Mouse (Mus musculus) thymus, postnatal 36 days (tissue): ENCODE measurements at regions not wholly inside any gene's neighbourhood (a gene's known extent, or its start where the extent isn't known, plus 50 kb on each side); places are given as distances from the start of the nearest gene placed in this dataset.

Experiments
- DNase-seq, 2 experiments: peaks; one replicate each; pipeline ENCODE4 v3.0.0; 2022; ENCODE audit warnings: mixed read lengths in 2 of 2

- DNase-seq: no peak
Observed at GRCm38 (mm10) chr14:120102010-120102748, 59.9 kb upstream of the Oxgr1 start.

- DNase-seq: no peak
Observed at GRCm38 (mm10) chr14:120102749-120103142, 60.5 kb upstream of the Oxgr1 start.

DNA sequence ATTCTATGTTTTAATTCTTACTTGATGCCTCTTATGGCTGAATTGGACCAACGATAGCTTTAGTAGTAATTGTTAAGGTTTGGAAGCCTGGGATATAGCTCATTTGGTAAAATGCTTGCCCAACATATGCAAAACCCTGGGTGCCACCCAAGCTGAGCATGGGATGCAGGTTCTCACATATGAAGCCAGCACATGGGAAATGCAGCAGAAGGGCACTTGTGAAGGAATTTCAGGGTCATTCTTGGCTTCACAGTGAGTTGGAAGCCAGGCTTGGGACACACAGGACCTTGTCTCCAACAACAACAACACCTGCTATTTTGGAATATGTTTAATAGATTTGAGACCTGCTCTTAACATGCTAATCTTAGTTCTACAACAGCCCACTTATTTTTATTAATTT, 67.6 kb upstream of the Oxgr1 start:
- no peak for DNase-seq

DNA sequence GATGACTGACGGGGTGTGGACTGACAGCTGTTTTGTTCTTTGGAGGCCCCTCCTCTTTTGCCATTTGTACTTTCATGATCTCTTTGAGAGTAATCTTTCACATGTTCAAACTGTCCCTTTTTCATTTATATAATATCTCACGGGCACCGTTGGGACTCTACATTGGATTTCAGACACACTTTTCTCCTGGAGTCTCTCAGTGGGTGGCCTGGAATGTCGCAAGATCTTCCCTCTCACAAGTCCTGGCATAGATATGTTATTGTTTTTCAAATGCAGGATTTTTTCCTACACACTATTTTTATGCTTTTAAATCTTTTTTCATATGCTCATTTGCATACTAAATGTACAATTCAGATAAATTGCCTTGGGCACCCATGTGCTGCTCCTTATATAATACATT, 71.1 kb upstream of the Oxgr1 start:
- DNase-seq: no peak

DNA sequence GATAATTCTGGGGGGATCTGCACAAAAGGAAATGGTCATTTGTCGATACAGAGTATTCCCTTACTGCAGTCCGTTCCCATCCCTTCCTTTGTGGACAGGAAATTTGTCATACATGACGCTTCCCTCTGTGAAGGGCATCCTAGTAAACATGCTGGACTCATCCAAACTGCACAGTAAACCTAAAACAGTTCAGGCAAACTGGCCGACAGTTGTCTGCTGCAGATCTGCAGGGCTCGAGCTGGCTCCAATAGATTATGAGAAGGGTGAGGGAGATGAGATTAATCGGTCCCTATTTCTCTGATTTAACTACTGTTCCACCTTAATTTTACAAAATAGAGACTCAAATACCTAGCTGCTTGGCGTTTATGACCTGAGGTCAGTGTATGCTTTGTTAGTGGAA, 76.3 kb upstream of the Oxgr1 start:
- DNase-seq: no peak

DNA sequence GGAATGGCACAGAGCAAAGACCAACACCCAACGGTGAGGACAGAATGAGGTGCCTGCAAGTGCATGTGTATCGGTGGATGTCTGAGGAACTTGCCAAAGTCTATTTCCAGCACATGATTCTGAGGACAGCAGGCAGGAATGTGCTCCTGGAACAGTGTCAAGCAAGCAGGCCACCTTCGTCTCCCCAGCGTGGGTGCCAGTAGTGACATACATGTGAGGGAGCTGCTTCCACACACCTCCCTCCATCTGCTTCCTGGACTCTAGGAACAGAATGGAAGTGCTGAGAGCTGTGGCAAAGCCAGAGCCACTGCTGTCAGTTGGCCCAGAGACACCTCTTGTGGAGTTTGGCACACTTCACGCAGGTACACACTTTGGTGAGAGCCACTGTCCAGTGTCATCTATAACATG, 76.9 kb upstream of the Oxgr1 start:
- no peak for DNase-seq

DNA sequence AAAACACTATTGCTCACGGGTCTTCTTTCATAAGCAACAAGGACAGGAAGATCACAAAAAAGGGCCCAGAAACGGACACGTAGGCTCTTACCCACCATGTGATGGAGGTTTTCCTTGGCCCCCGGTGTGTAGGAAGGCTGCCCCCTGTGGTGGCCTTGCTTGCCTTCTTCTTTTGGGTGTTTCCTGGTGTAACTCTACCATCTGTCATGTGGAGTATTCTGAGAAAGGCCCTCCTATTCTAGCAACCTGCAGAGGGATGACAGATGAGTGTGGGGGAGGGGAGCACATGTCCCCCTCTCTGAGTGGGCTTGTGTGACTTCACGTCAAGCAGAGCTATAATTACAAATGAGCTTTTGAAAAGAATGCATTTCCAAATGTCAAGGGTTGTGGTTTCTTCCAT, 77.3 kb upstream of the Oxgr1 start:
- no peak for DNase-seq

DNA sequence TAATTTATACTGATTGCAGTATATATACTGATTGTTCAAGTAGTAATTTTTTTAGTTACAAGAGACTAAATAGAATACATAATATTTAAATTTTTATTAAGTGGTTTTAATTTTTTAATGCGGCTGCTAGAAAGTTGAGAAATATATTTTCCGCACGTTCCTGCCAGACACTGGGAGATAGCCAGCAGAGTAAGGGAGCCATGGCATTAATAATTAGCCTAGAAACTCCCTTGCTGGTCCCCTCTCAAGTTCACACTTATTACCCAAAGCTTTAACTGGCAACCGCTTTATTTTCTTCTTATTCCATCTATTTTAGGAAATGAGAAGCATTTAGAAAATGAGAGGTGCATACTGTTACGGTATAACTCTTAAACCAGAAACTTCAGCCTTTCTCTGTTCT, 78.0 kb upstream of the Oxgr1 start:
- no peak for DNase-seq

- no peak for DNase-seq
Observed at GRCm38 (mm10) chr14:120125315-120125714, 83.1 kb upstream of the Oxgr1 start.

- DNase-seq: no peak
Observed at GRCm38 (mm10) chr14:120127481-120127880, 85.2 kb upstream of the Oxgr1 start.

- DNase-seq: no peak
Observed at GRCm38 (mm10) chr14:120134346-120135008, 92.2 kb upstream of the Oxgr1 start.

GRCm38 (mm10) chr14:120135198-120135597, 93.0 kb upstream of the Oxgr1 start:
- DNase-seq: no peak

DNA sequence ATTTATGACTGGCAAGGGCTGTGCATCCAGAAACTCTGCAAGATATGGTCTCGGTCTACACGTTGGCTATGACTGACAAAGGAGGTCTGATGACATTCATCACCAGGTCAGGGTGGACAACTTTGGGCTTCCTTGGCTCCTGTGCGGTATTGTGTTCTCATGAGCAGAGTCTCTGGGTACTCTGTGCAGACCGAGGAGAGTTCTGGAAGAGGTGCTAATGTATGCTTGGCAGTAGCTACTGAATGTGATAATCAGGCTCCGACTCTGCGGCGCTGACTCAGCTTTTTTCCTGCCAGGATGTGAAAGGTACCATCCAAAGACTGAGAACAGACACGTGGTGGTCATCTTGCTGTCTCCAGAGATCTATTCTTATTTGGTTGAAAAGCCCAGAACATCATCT, 94.5 kb upstream of the Oxgr1 start:
- no peak for DNase-seq

DNA sequence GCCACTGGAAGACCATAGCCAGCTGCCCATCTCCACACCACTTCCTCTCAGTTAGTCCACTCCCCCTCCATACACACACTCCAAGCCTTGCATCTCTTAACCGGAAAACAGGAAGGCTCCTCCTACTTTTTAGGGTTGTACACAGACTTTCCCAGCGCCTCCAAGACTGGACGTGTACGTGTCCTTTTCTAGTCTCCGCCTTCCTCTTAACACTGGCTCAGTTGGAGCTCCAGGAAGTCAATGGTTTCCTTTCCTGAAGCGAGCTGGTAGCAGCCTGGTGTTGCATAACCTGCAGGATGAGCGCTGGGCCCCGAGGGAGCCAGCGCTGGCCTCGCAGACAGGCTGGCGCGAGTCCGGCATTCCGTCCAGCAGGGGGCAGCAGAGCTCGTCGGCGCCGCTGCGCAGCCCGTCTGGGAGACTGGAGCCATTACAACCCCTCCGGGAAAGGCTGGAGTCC, 95.5 kb upstream of the Oxgr1 start:
- peak; percentile 77 to 80 for DNase-seq

DNA sequence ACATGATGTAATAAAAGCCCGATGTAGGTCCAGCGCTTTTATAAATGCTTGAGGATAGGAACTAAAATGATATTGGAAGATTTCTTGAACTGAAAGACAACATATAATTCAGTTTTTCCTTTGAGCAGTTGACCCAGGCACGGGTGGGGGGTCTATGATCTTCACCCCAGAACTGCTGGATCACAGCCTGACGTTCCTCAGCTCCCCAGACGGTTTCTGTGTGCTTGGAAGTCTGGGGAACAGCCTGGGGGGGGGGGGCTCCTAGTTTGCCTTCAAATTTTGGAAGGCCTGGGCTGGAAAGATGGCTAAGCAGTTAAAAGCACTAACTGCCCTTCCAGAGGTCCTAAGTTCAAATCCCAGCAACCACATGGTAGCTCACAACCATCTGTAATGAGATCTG, 96.3 kb upstream of the Oxgr1 start:
- no peak for DNase-seq

DNA sequence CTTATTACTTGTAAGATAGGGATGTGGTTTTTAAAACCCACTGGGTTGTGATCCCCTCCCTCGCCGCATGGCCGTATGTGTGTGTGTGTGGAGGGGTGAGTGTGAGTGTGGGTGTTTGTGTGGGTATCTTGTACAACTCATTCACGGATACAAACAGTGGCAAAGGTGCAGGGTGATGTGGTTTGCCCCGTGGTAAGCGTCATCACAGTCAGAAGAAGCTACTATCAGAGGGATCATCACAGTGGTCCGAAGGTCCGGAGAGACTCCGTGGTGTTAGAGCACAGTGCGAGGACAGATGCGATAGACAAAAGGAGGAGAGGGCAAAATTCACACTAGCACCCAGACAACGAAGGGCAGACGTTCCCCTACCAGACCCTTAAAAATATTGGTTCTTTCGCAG, 97.0 kb upstream of the Oxgr1 start:
- no peak for DNase-seq

DNA sequence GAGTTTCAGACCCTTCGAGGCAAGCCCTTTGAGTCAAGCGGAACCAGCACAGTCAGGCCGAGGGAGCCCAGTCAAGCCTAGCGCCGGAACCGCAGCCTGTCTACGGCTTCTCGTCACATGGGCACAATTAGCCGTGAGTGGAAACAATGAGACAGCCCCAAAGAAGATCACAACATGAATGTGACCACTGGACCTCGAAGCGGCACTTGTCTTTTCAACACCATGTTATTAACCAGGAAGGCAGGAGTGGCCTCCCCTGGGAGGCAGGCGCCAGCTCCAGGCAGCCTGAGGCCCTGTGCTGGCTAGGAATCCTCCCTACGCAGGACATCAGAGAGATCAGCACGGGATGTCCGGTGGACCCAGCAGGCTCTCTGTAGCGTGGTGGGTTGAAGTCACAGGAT, 97.4 kb upstream of the Oxgr1 start:
- DNase-seq: no peak

- DNase-seq: no peak
Observed at GRCm38 (mm10) chr14:120140211-120140610, 98.0 kb upstream of the Oxgr1 start.

GRCm38 (mm10) chr14:120140791-120141747, 98.8 kb upstream of the Oxgr1 start:
- no peak for DNase-seq

DNA sequence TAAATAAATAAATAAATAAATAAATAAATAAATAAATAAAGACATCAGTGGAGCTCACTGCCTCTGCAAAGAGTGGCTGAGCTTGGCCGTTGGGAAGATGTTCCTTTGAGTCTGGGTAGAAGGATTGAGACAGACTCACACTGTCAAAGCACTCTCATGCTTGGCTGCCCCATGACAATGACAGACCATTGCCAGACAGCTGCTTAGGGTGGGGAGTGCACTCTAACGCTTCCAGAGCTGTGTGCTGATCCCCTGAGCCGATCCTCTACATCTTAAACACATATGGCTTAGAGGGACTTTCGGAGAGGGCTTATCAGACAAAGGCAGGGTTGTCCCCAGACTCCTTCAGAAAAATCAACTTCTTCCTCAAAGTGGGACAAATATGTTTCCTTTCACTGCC, 100.0 kb upstream of the Oxgr1 start:
- DNase-seq: no peak

DNA sequence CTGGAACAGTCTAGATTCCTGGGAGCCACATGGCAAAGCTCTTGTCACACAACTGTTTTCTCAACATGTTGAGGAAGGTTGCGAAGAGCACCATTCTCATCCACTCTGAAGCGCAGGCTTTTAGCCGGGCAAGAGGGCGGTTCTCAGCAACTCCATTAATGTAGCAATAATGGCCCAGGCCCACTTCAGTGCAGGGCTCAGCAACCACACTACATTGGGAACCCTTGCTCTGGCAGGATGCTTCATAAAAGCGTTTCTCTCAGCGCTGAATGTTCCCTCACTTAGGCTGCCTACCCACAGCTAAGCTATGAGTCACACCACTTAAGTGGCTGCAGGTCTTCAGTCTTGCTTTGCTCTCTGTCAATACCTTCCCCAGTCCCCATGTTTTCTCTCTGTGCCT, 102.2 kb upstream of the Oxgr1 start:
- no peak for DNase-seq

DNA sequence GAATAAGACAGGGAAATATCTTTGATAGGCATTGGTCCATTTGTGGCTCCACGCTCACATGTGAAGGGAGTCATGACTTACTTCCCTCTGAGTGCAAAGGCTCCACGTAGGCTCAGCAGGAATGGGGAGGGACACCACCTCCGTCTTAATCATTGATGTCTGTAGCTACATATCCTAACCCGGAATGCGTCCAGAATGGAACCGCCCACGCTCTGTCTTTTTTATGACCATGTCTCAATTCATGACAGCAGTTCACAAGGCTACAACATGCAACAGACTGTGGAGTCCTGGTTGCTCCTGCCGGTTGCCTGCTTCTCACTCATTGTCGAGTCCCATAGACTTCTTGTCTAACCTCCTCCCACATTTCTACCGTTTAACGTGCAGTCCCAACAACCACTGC, 104.1 kb upstream of the Oxgr1 start:
- no peak for DNase-seq
